Mouse (Mus musculus) hindbrain, embryonic 12.5 days (tissue): Measurements from ENCODE around the gene St6galnac3. TPM values are rescaled to one million over a fixed set of nuclear protein-coding genes. Genes with fewer than 3 reads are reported as not detected.

Experiments
- ATAC-seq: fragments of 200-750 bp; cut with Nextera tagmentation; 2 replicates; pipeline ENCODE4 v1.8.0; 2017; ENCODE audit warnings: moderate TSS enrichment; ENCODE audit not compliant: low FRiP score
- H3K27ac ChIP-seq: fragments of 300-500 bp; sonication (generic); 2 replicates; pipeline ENCODE4 v1.5.1; 2016; ENCODE audit warnings: mild to moderate bottlenecking
- H3K27me3 ChIP-seq: fragments of 300-500 bp; sonication (generic); 2 replicates; pipeline ENCODE4 v1.6.1; 2016; ENCODE audit warnings: mild to moderate bottlenecking
- H3K36me3 ChIP-seq: fragments of 300-500 bp; sonication (generic); 2 replicates; pipeline ENCODE4 v1.6.1; 2016; ENCODE audit warnings: mild to moderate bottlenecking
- H3K4me1 ChIP-seq: fragments of 300-500 bp; sonication (generic); 2 replicates; pipeline ENCODE4 v1.6.1; 2016
- H3K4me2 ChIP-seq: fragments of 300-500 bp; sonication (generic); replicated peaks from 2 replicates; pipeline ENCODE4 v1.6.1; 2016; ENCODE audit warnings: mild to moderate bottlenecking
- H3K4me3 ChIP-seq: fragments of 300-500 bp; sonication (generic); 2 replicates; pipeline ENCODE4 v1.5.1; 2016; ENCODE audit warnings: mild to moderate bottlenecking
- H3K9ac ChIP-seq: fragments of 300-500 bp; sonication (generic); 2 replicates; pipeline ENCODE4 v1.6.1; 2016; ENCODE audit warnings: mild to moderate bottlenecking, moderate library complexity
- H3K9me3 ChIP-seq: fragments of 300-500 bp; sonication (generic); replicated peaks from 2 replicates; pipeline ENCODE4 v1.6.1; 2016; ENCODE audit warnings: mild to moderate bottlenecking
- WGBS: fragments of 180-500 bp; shearing (Covaris S2); methylation state at CpG from one replicate; pipeline ENCODE4 v1.1.7; 2016; 5-methylcytosine and 5-hydroxymethylcytosine counted together
- polyA plus RNA-seq: library from polyadenylated mRNA; unstranded; fragments of >200 nt; fragmentation: Nextera tagmentation; extraction: Ambion mirVana; gene quantifications from 2 replicates; pipeline ENCODE4 v1.2.1, GENCODE M21; 2016

Gene St6galnac3
- polyA plus RNA-seq, 1 experiment from 2014 or later: 40.8 TPM

DNA sequence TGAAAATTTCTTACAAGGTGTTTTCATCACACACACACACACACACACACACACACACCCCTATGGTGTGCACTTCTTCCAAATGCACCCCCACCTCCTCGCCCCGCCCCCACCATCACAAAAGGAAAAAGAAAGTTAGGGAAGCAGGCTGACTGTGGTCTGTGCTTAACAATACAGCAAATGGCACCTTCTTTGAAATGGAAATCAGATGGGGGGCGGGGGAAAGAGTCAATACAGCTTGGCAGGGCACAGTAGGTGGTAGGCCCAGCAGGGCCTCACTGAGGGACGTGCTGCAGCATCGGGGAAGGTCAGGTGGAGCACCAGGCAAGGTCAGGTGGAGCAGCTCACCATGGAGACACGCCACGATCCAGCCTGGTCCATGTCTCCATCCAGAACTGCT lies 49.1 kb downstream of the St6galnac3 start:
- H3K4me1 ChIP-seq: peaks cover 24% of the 10 kb centered on the region
- H3K27ac ChIP-seq: no peak overlapping the region
- no peaks in the 10 kb centered on the region for H3K9me3 ChIP-seq
- peak; percentile 62 for ATAC-seq
- H3K27me3 ChIP-seq: 0 out of 2 replicates have a peak, but pooled peaks cover 3% of the 10 kb centered on the region
- no peaks in the 10 kb centered on the region for H3K36me3 ChIP-seq
- H3K4me2 ChIP-seq: no peak overlapping the region
- no peak overlapping the region for H3K9ac ChIP-seq
- no peak overlapping the region for H3K4me3 ChIP-seq
- WGBS: 13% methylated on average over 7 of the region's 7 CpGs

DNA sequence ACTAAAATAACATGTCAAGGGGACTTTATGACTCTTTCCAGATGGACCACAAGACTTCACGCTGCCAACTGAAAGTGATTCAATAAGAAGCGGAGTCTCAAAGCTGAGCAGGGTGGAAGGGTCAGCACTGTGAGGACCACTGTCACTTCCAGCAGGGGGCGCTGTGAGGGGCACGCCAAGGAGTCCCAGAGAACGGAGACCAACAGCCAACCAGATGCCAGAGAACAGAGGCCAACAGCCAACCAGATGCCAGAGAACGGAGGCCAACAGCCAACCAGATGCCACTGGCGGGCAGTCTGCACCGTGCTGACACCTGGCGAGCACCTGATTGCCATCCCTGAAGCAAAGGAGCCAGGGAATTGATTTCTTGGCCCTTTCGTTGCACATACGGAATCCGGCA lies 49.9 kb downstream of the St6galnac3 start:
- peaks cover 24% of the 10 kb centered on the region for H3K4me1 ChIP-seq
- no peak overlapping the region for H3K4me3 ChIP-seq
- 0 out of 2 replicates have a peak, but pooled peaks have one; percentile 42 for ATAC-seq
- 0 out of 2 replicates have a peak, but pooled peaks cover 3% of the 10 kb centered on the region for H3K27me3 ChIP-seq
- WGBS: 23% methylated on average over 12 of the region's 12 CpGs
- no peaks in the 10 kb centered on the region for H3K36me3 ChIP-seq
- no peaks in the 10 kb centered on the region for H3K9me3 ChIP-seq
- no peak overlapping the region; the same call in 1 of the 2 replicates for H3K4me2 ChIP-seq
- H3K27ac ChIP-seq: no peak overlapping the region
- H3K9ac ChIP-seq: no peak overlapping the region

DNA sequence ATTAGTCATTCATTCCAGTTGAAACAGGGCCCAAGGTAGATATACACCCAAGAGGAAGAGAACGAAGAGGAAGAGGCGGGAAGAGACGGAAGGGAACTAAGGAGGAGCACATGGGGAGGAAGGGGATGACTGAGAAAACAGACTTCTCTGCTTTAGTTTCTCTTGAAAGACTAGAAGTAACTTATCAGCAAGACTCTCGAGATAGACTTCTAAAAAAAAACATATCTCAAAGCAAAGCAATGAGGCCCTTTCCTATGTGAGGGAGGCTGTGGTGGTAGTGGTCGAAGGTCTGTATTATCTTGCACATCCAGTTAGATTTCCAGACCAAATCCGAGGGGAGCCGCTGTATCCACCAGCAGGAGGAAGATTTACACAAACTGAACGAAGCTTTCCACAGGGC lies 50.6 kb downstream of the St6galnac3 start:
- H3K27me3 ChIP-seq: 0 out of 2 replicates have a peak, but pooled peaks cover 3% of the 10 kb centered on the region
- ATAC-seq: no peak

DNA sequence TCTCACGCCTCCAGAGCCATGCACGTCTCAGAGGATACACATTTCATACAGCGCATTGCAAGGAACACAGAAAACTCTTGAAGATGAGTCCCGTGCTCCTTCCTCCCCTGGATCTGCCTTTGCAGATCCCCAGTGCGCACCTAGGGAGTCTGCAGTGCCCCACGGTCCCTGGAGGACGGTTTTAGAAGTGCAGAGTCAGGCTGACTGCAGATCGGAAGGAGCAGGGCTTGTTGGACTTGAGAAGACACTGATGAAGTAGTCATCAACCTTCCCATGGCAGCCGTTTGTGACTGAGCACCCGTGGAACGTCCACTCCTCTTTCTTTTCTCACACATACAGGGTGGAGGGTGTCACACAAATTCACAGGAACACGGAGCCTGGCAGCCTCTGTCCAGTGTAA lies 51.5 kb downstream of the St6galnac3 start:
- ATAC-seq: no peak
- H3K4me1 ChIP-seq: peaks cover 30% of the 10 kb centered on the region
- H3K4me3 ChIP-seq: no peak overlapping the region
- 0 out of 2 replicates have a peak, but pooled peaks cover 3% of the 10 kb centered on the region for H3K27me3 ChIP-seq
- no peak overlapping the region for H3K4me2 ChIP-seq
- no peaks in the 10 kb centered on the region for H3K9me3 ChIP-seq
- H3K9ac ChIP-seq: no peak overlapping the region
- no peak overlapping the region for H3K27ac ChIP-seq
- 84% methylated on average over 12 of the region's 12 CpGs for WGBS
- H3K36me3 ChIP-seq: no peaks in the 10 kb centered on the region

More for the DNA sequence above, 50.6 kb downstream of the St6galnac3 start:
- Histone ChIP-seq H3K27ac (no peak overlapping the region), H3K9ac (no peak overlapping the region), H3K4me2 (no peak overlapping the region), H3K4me1 (peaks cover 24% of the 10 kb centered on the region), H3K9me3 (no peaks in the 10 kb centered on the region), H3K4me3 (no peak overlapping the region), H3K36me3 (no peaks in the 10 kb centered on the region)
- 85% methylated on average over 8 of the region's 8 CpGs for whole genome bisulfite sequencing

DNA sequence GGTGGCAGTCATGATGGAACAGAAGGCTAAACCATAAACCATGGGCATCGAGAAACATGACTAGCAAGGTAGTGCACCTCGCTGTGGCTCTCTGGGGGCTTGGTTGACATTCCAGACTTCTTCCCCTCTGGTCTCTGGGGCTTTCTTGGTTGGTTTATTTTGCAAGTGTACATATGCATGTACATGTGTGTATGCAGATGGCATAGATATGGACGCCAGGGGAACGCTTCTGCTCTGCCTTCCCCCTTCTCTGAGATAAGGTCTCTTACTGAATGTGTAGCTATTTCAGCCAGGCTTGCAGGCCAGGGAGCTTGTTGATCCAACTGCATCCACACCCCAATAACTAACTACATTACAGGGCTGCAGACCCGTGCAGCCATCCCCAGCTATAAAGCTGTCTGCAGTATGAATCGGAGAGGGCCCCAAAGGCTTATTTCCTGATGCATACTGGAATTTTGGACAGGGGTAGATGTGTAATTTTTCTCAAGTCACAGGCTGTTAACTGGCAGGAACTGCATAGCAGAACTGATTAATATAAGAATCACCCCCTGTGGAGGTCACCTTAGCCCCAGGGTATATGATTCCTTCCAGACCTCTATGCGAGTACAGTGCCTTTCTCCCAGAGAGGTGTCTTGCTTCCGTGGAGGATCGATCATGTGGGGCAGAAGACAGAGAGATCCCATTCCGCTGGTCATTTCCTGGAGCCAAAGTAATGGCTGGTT lies 53.9 kb downstream of the St6galnac3 start:
- Histone ChIP-seq H3K27me3 (no peaks in the 10 kb centered on the region), H3K9ac (no peak overlapping the region), H3K9me3 (no peaks in the 10 kb centered on the region), H3K36me3 (no peaks in the 10 kb centered on the region), H3K4me2 (no peak overlapping the region), H3K4me3 (no peak overlapping the region), H3K4me1 (peaks cover 27% of the 10 kb centered on the region), H3K27ac (no peak overlapping the region)
- ATAC-seq: no peak
- WGBS: 90% methylated on average over 10 of the region's 10 CpGs

DNA sequence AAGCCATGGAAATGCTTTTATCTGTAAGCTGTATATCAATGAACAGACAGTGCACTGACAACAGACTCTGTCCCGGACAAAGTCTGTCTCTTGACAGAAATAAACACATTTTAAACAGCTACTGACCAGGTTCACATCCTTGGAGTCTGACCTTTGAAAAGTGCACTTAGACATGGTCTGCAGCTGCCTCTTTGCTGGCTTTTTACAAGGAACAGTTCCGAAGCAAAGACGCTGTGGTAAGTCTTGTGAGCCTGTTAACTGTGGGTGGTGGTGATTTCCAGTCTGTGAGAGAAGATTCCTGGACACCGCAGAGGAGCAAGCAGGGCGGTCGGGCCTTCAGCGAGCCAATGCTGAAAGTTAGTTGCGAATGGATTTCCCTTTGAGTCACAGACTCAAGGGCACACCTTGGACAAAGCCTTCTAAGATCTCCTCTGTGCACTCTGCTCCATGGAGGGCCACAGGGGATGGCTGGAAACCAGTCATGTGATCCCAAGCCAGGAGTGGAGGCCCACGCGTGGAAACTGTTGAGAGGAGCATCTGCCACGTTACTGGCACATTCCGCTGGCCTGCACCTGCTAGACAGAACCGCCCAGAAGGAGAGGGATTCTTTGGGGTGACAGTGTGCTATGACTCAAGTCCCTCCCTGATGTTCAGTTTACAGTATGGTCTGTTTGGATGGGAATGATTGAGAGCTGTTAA lies 55.1 kb downstream of the St6galnac3 start:
- Histone ChIP-seq H3K4me2 (no peak overlapping the region), H3K9ac (no peak overlapping the region), H3K4me1 (peaks cover 20% of the 10 kb centered on the region), H3K36me3 (no peaks in the 10 kb centered on the region), H3K27ac (no peak overlapping the region), H3K9me3 (no peaks in the 10 kb centered on the region), H3K27me3 (no peaks in the 10 kb centered on the region), H3K4me3 (no peak overlapping the region)
- WGBS: 91% methylated on average over 13 of the region's 13 CpGs
- no peak for ATAC-seq

DNA sequence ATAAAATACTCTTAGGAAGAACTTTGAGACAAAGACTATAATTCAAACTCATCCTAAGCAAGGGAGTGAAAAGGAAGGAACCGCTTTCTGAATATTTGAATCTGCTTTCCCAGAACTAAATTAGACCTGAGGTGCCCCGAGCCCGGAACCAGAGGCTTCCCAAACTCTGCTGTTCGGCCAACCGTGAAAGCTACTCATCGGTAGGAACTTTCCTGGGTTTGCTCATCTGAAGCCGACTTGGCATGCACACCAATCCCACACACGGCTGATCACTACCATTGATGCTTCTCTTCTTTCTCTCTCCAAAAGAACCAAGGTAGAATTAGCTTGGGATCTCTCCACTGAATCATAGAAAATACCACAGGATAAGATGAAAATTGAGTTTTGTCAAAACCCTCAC lies 55.6 kb downstream of the St6galnac3 start:
- Histone ChIP-seq H3K4me3 (no peak overlapping the region), H3K4me2 (no peak overlapping the region), H3K4me1 (peaks cover 18% of the 10 kb centered on the region), H3K9me3 (no peaks in the 10 kb centered on the region), H3K36me3 (no peaks in the 10 kb centered on the region), H3K27me3 (no peaks in the 10 kb centered on the region), H3K9ac (no peak overlapping the region), H3K27ac (no peak overlapping the region)
- ATAC-seq: no peak
- whole genome bisulfite sequencing: 75% methylated on average over 8 of the region's 8 CpGs

DNA sequence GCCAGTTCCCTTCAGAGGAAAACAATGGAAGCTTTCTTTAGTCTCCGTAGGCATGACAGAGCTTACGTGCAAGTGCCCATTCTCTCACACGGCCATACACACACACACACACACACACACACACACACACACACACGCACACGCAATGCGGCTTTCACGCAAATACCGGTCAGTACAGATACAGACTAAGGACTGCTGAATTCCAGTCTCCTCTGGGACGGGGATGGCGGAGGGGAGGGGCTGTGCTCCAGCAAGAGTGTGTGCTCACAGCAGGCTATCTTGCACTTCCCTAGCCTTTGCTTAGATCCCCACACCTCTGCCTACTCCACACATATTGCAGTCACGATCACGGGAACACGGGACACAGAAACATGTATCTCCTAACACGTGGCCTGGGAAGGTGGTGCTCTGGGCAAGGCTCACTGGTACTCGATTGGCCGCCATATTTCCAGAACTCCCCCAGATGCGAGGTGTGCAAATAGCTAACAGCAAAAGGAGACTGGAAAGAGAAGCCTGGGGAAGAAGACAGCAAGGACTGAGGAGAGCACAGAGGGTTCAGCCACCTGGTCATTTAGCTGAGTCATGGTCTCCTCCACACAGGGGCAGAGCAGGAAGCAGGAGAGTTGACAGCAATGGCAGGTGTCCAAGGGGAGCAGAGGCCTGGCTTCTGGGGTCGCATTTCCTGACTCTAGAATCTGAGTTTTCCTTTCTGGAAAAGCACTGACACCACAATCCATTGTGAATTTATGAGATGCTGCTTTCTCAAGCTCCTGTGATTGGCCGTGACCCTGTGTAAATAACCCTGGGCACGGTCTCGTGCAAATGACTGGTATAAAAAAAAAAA lies 56.3 kb downstream of the St6galnac3 start:
- peaks cover 18% of the 10 kb centered on the region for H3K4me1 ChIP-seq
- no peak overlapping the region for H3K4me3 ChIP-seq
- H3K4me2 ChIP-seq: no peak overlapping the region
- WGBS: 63% methylated on average over 21 of the region's 21 CpGs
- no peaks in the 10 kb centered on the region for H3K36me3 ChIP-seq
- no peak overlapping the region for H3K9ac ChIP-seq
- ATAC-seq: peak; percentile 39; the same call in 1 of the 2 replicates
- no peaks in the 10 kb centered on the region for H3K9me3 ChIP-seq
- H3K27me3 ChIP-seq: no peaks in the 10 kb centered on the region
- H3K27ac ChIP-seq: no peak overlapping the region

DNA sequence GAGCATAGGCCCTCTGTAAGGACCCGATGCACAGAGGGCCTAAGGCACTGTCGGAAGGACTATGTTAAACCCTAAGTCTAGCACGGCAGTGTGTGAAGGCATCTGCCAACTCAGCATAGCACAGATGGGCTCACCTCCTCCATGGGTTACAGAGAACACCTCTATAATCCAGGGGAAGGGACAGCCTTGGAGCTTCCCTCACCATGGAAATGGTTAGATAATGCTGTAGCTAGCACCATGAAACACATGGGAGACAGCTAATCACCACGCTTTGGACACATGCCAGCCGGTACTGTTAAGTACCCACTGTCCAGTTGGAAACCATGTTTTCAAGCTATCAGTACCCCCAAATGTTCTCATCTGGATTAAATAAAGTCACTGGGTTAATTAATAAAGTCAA lies 60.3 kb downstream of the St6galnac3 start:
- no peaks in the 10 kb centered on the region for H3K27me3 ChIP-seq
- H3K9ac ChIP-seq: no peak overlapping the region
- peaks cover 28% of the 10 kb centered on the region for H3K4me1 ChIP-seq
- no peaks in the 10 kb centered on the region for H3K9me3 ChIP-seq
- ATAC-seq: no peak
- WGBS: 90% methylated on average over 5 of the region's 5 CpGs
- H3K36me3 ChIP-seq: no peaks in the 10 kb centered on the region
- H3K4me3 ChIP-seq: no peak overlapping the region
- no peak overlapping the region for H3K4me2 ChIP-seq
- no peak overlapping the region for H3K27ac ChIP-seq

DNA sequence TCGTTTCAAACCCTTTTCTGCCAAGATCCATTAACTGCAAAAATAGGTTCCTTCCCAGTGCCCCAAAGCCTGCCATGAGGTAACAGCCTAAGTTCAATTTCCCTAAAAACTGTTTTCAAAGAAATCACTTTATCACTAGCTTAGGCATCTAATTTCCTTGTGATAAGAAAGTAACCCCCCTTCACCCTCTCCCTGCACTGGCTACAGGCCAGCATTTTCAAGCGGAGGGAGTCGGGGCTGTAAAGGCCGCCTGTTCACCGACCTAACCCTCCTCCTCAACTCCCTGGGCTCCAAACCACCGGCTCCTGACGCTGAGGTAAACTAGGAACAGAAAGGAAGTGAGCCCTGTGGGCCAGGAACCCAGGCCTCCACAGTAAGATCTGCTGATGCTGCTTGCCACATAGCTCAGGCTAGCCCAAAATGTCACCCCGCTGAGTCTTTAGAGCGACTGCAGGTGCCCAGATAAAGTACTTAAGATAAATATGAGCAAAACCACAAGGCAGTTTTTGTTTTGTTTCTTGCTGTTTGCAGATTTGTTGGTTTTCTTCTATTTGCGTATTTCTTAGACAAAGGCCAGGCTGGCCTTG lies 61.0 kb downstream of the St6galnac3 start:
- Histone ChIP-seq H3K4me2 (no peak overlapping the region), H3K9me3 (no peaks in the 10 kb centered on the region), H3K9ac (no peak overlapping the region), H3K27me3 (no peaks in the 10 kb centered on the region), H3K36me3 (no peaks in the 10 kb centered on the region), H3K4me1 (peaks cover 35% of the 10 kb centered on the region), H3K27ac (no peak overlapping the region), H3K4me3 (no peak overlapping the region)
- ATAC-seq: no peak
- WGBS: 73% methylated on average over 10 of the region's 10 CpGs

DNA sequence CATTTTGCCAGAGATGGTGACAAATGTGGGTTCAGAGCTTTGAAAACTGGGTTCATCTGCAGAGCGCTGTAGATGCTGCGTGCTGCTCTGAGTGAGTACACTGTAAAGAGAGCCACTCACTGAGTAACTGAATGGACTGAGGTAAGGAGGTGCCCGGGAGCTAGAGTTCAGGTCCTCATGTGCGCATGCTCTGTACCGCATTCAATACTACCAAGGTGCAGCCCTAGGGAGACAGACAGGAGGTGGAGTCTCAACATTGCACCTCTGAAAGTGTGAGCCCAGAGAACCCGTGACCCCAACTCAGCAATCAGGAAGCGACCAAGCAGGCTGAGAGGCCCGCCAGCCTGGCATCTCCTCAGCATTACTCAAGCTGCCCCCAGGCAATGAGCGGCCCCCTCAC lies 62.2 kb downstream of the St6galnac3 start:
- Histone ChIP-seq H3K27ac (no peak overlapping the region), H3K4me2 (no peak overlapping the region), H3K27me3 (no peaks in the 10 kb centered on the region), H3K36me3 (no peaks in the 10 kb centered on the region), H3K4me3 (no peak overlapping the region), H3K9ac (no peak overlapping the region), H3K9me3 (no peaks in the 10 kb centered on the region), H3K4me1 (peaks cover 27% of the 10 kb centered on the region)
- 89% methylated on average over 9 of the region's 9 CpGs for WGBS
- ATAC-seq: no peak

DNA sequence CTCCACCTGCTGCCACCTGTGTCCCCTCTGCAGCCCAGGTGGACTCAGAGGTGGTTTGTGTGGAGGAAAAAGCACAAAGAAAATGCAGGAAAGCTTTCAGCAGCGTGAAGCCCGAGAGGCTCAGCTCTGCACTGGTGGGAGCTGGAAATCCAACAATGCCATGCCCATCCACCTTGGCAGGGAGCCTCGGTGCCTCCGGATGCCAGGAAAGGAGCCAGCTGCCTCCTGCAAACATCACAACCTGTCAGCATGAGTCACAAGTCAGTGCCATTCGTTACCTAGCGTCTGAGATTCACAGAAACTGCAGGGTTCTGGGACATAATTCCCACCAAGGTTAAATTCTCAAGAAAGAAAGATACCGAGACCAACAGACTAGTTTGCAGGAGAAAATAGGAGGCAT lies 63.0 kb downstream of the St6galnac3 start:
- H3K36me3 ChIP-seq: no peaks in the 10 kb centered on the region
- no peak for ATAC-seq
- H3K9me3 ChIP-seq: no peaks in the 10 kb centered on the region
- H3K4me2 ChIP-seq: no peak overlapping the region
- H3K9ac ChIP-seq: no peak overlapping the region
- H3K27ac ChIP-seq: no peak overlapping the region
- H3K4me1 ChIP-seq: peaks cover 30% of the 10 kb centered on the region
- H3K4me3 ChIP-seq: no peak overlapping the region
- WGBS: 84% methylated on average over 7 of the region's 7 CpGs
- H3K27me3 ChIP-seq: no peaks in the 10 kb centered on the region
